Mouse (Mus musculus) heart, postnatal 0 days (tissue): ENCODE data around the gene Slc35f4. TPM values are rescaled to one million over a fixed set of nuclear protein-coding genes. Genes with fewer than 3 reads are reported as not detected.

Experiments used
- ATAC-seq: fragments of 200-750 bp; cut with Nextera tagmentation; 2 replicates; pipeline ENCODE4 v1.8.0; 2017; ENCODE audit warnings: low read depth, moderate number of reproducible peaks, moderate library complexity; ENCODE audit not compliant: insufficient read depth
- DNase-seq: peaks from one replicate; pipeline ENCODE4 v3.0.0-alpha.2; 2016; ENCODE audit warnings: low spot score
- H3K27ac ChIP-seq: fragments of 300-500 bp; sonication (generic); 2 replicates; pipeline ENCODE4 v1.5.1; 2014; ENCODE audit warnings: low read depth, mild to moderate bottlenecking
- H3K27me3 ChIP-seq: fragments of 300-500 bp; sonication (generic); 2 replicates; pipeline ENCODE4 v1.6.1; 2014; ENCODE audit warnings: low read length, mixed read lengths; ENCODE audit not compliant: control insufficient read depth, insufficient read depth
- H3K36me3 ChIP-seq: fragments of 300-500 bp; sonication (generic); replicated peaks from 2 replicates; pipeline ENCODE4 v1.6.1; 2014; ENCODE audit warnings: low read length, mixed read lengths; ENCODE audit not compliant: control insufficient read depth, insufficient read depth
- H3K4me1 ChIP-seq: fragments of 300-500 bp; sonication (generic); 2 replicates; pipeline ENCODE4 v1.6.1; 2014; ENCODE audit warnings: antibody characterized with exemption; ENCODE audit not compliant: control insufficient read depth, insufficient read depth
- H3K4me2 ChIP-seq: fragments of 300-500 bp; sonication (generic); 2 replicates; pipeline ENCODE4 v1.6.1; 2014; ENCODE audit warnings: low read depth, mild to moderate bottlenecking, low read length, moderate library complexity
- H3K4me3 ChIP-seq: fragments of 300-500 bp; sonication (generic); 2 replicates; pipeline ENCODE4 v1.5.1; 2014; ENCODE audit warnings: low read depth, low read length
- H3K9ac ChIP-seq: fragments of 300-500 bp; sonication (generic); replicated peaks from 2 replicates; pipeline ENCODE4 v1.6.1; 2014; ENCODE audit warnings: low read depth, low read length, mixed read lengths
- H3K9me3 ChIP-seq: fragments of 300-500 bp; sonication (generic); replicated peaks from 2 replicates; pipeline ENCODE4 v1.6.1; 2016; ENCODE audit warnings: low read length; ENCODE audit not compliant: control insufficient read depth
- CTCF ChIP-seq: IDR thresholded peaks from 2 replicates; pipeline ENCODE4 v1.5.1; 2016; ENCODE audit warnings: antibody characterized with exemption, control low read depth, low read depth
- EP300 ChIP-seq: IDR thresholded peaks from 2 replicates; pipeline ENCODE4 v1.6.1; 2016; ENCODE audit warnings: antibody characterized with exemption, low read depth
- WGBS: fragments of 180-500 bp; shearing (Covaris S2); extraction: QIAGEN DNeasy Blood & Tissue Kit; methylation state at CpG from one replicate; pipeline ENCODE4 v1.1.7; 2014; 5-methylcytosine and 5-hydroxymethylcytosine counted together
- polyA plus RNA-seq: library from polyadenylated mRNA; unstranded; fragments of >200 nt; fragmentation: Nextera tagmentation; extraction: Ambion mirVana; gene quantifications from 2 replicates; pipeline ENCODE4 v1.2.1, GENCODE M21; 2015
- total RNA-seq: library from RNA; depleted of rRNA; stranded (reverse); fragments of >200 nt; gene quantifications from 2 replicates; pipeline ENCODE4 v1.2.3, GENCODE M21; 2014; ENCODE audit warnings: low replicate concordance

Slc35f4 gene
- total and polyA plus RNA-seq, 2 experiments from 2014 or later = 0.12 TPM; not detected in 1

- no peaks in the 10 kb centered on the region for H3K36me3 ChIP-seq
- ATAC-seq (peak; percentile 55; the same call in 1 of the 2 replicates), DNase-seq (peak; percentile 64)
- H3K9me3 ChIP-seq = no peaks in the 10 kb centered on the region
- H3K27ac ChIP-seq = peak overlapping the region; percentile 59; the same call in 1 of the 2 replicates
- no peak overlapping the region for H3K9ac ChIP-seq
- H3K4me1 ChIP-seq = peaks cover 11% of the 10 kb centered on the region; the same call in 1 of the 2 replicates
- TF ChIP-seq EP300 (no peak), CTCF (no peak)
- no peak overlapping the region for H3K4me3 ChIP-seq
- no peak overlapping the region for H3K4me2 ChIP-seq
- no peaks in the 10 kb centered on the region for H3K27me3 ChIP-seq
- WGBS = 38% methylated on average over 2 of the region's 2 CpGs
Observed at GRCm38 (mm10) chr14:49515096-49515665, 10.7 kb downstream of the Slc35f4 start.

- TF ChIP-seq EP300 = no peak
- no peak for TF ChIP-seq CTCF
- Histone ChIP-seq H3K4me2 (no peak overlapping the region), H3K36me3 (no peaks in the 10 kb centered on the region), H3K9ac (no peak overlapping the region), H3K27me3 (no peaks in the 10 kb centered on the region), H3K27ac (peak overlapping the region; percentile 59), H3K4me3 (no peak overlapping the region), H3K9me3 (no peaks in the 10 kb centered on the region), H3K4me1 (peaks cover 11% of the 10 kb centered on the region; the same call in 1 of the 2 replicates)
- 11% methylated on average over 2 of the region's 2 CpGs for WGBS
- ATAC-seq (peak; percentile 62), DNase-seq (peak; percentile 39)
Observed at GRCm38 (mm10) chr14:49514137-49514536, 11.7 kb downstream of the Slc35f4 start.

GRCm38 (mm10) chr14:49495192-49495591, 30.7 kb downstream of the Slc35f4 start:
- Histone ChIP-seq H3K27me3 (no peaks in the 10 kb centered on the region), H3K4me3 (no peak overlapping the region), H3K4me2 (no peak overlapping the region), H3K9ac (no peak overlapping the region), H3K27ac (peak overlapping the region; percentile 22), H3K4me1 (peaks cover 9% of the 10 kb centered on the region; the same call in 1 of the 2 replicates), H3K36me3 (no peaks in the 10 kb centered on the region), H3K9me3 (no peaks in the 10 kb centered on the region)
- WGBS = 48% methylated on average over 1 of the region's 1 CpGs
- TF ChIP-seq EP300 (no peak), CTCF (no peak)
- DNase-seq (peak; percentile 35), ATAC-seq (peak; percentile 44; the same call in 1 of the 2 replicates)

- H3K27me3 ChIP-seq = no peaks in the 10 kb centered on the region
- no peaks in the 10 kb centered on the region for H3K36me3 ChIP-seq
- H3K4me3 ChIP-seq = no peak overlapping the region
- DNase-seq = peak; percentile 29
- H3K9me3 ChIP-seq = no peaks in the 10 kb centered on the region
- H3K9ac ChIP-seq = no peak overlapping the region
- H3K27ac ChIP-seq = no peak overlapping the region
- ATAC-seq = peak; percentile 72
- WGBS = 24% methylated on average over 1 of the region's 1 CpGs
- TF ChIP-seq CTCF = no peak
- no peak for TF ChIP-seq EP300
- H3K4me2 ChIP-seq = no peak overlapping the region
- peaks cover 9% of the 10 kb centered on the region; the same call in 1 of the 2 replicates for H3K4me1 ChIP-seq
Observed at GRCm38 (mm10) chr14:49493793-49494192, 32.1 kb downstream of the Slc35f4 start.

GRCm38 (mm10) chr14:49492506-49492905, 33.3 kb downstream of the Slc35f4 start:
- no peak for ATAC-seq

More at GRCm38 (mm10) chr14:49492506-49492905, 33.3 kb downstream of the Slc35f4 start:
- Histone ChIP-seq H3K27ac (no peak overlapping the region), H3K4me3 (no peak overlapping the region), H3K36me3 (no peaks in the 10 kb centered on the region), H3K4me1 (peaks cover 9% of the 10 kb centered on the region; the same call in 1 of the 2 replicates), H3K4me2 (no peak overlapping the region), H3K27me3 (no peaks in the 10 kb centered on the region), H3K9ac (no peak overlapping the region), H3K9me3 (no peaks in the 10 kb centered on the region)
- DNase-seq = no peak
- TF ChIP-seq CTCF (no peak), EP300 (no peak)
- 79% methylated on average over 3 of the region's 3 CpGs for WGBS
